Mouse (Mus musculus) lung, embryonic 14.5 days (tissue): ENCODE data around the gene Hoxa3. TPM values are rescaled to one million over a fixed set of nuclear protein-coding genes. Genes with fewer than 3 reads are reported as not detected.

Experiments used
- ATAC-seq: fragments of 200-750 bp; cut with Nextera tagmentation; 2 replicates; pipeline ENCODE4 v1.8.0; 2017; ENCODE audit warnings: mild to moderate bottlenecking, moderate TSS enrichment, moderate library complexity; ENCODE audit not compliant: insufficient read depth
- DNase-seq: peaks from one replicate; pipeline ENCODE4 v3.0.0-alpha.2; 2015
- H3K27ac ChIP-seq: fragments of 300-500 bp; sonication (generic); 2 replicates; pipeline ENCODE4 v1.5.1; 2014; ENCODE audit warnings: low read depth, mild to moderate bottlenecking, moderate library complexity
- H3K27me3 ChIP-seq: fragments of 300-500 bp; sonication (generic); 2 replicates; pipeline ENCODE4 v1.6.1; 2014; ENCODE audit warnings: low read length, control low read depth; ENCODE audit not compliant: insufficient read depth
- H3K36me3 ChIP-seq: fragments of 300-500 bp; sonication (generic); 2 replicates; pipeline ENCODE4 v1.6.1; 2014; ENCODE audit warnings: control low read depth; ENCODE audit not compliant: insufficient read depth
- H3K4me1 ChIP-seq: fragments of 300-500 bp; sonication (generic); 2 replicates; pipeline ENCODE4 v1.6.1; 2014; ENCODE audit warnings: antibody characterized with exemption, control low read depth; ENCODE audit not compliant: insufficient read depth
- H3K4me2 ChIP-seq: fragments of 300-500 bp; sonication (generic); 2 replicates; pipeline ENCODE4 v1.6.1; 2014; ENCODE audit warnings: mild to moderate bottlenecking
- H3K4me3 ChIP-seq: fragments of 300-500 bp; sonication (generic); 2 replicates; pipeline ENCODE4 v1.5.1; 2014; ENCODE audit warnings: low read depth, low read length
- H3K9ac ChIP-seq: fragments of 300-500 bp; sonication (generic); 2 replicates; pipeline ENCODE4 v1.6.1; 2014
- H3K9me3 ChIP-seq: fragments of 300-500 bp; sonication (generic); 2 replicates; pipeline ENCODE4 v1.6.1; 2016; ENCODE audit warnings: low read depth, low read length, control low read depth
- CTCF ChIP-seq: IDR thresholded peaks from 2 replicates; pipeline ENCODE4 v1.5.1; 2016; ENCODE audit warnings: antibody characterized with exemption, low read depth
- WGBS: fragments of 180-500 bp; shearing (Covaris S2); extraction: QIAGEN DNeasy Blood & Tissue Kit; methylation state at CpG from one replicate; pipeline ENCODE4 v1.1.7; 2014; 5-methylcytosine and 5-hydroxymethylcytosine counted together
- polyA plus RNA-seq: library from polyadenylated mRNA; unstranded; fragments of >200 nt; fragmentation: Nextera tagmentation; extraction: Ambion mirVana; gene quantifications from 2 replicates; pipeline ENCODE4 v1.2.1, GENCODE M21; 2014

The Hoxa3 gene
- polyA plus RNA-seq, 1 experiment from 2014 or later, result 11.3 TPM

- Histone ChIP-seq H3K4me2 (peak within 1 kb of the TSS; percentile 87), H3K36me3 (peaks cover 7% of the 10 kb centered on the region; the same call in 1 of the 2 replicates), H3K4me3 (peak within 1 kb of the TSS; percentile 70), H3K27ac (peak within 1 kb of the TSS; percentile 99), H3K9ac (peak within 1 kb of the TSS; percentile 96), H3K27me3 (peaks cover 25% of the 10 kb centered on the region), H3K9me3 (no peaks in the 10 kb centered on the region), H3K4me1 (peaks cover 25% of the 10 kb centered on the region)
- 1% methylated on average over 79 of the region's 102 CpGs for WGBS
- ATAC-seq (no peak), DNase-seq (peak; percentile 59)
- TF ChIP-seq CTCF, result no peak
Measured at GRCm38 (mm10) chr6:52190906-52191810, 22.0 kb downstream of the Hoxa3 start, which contains the start of gene Hoxa4. Hoxa4 (minus strand) TSS chr6:52191753.

- H3K4me2 ChIP-seq, result peak overlapping the region; percentile 87
- peak overlapping the region; percentile 70 for H3K4me3 ChIP-seq
- H3K9me3 ChIP-seq, result no peaks in the 10 kb centered on the region
- TF ChIP-seq CTCF, result peak; percentile 14; the same call in 1 of the 2 replicates
- ATAC-seq, result no peak
- H3K36me3 ChIP-seq, result peaks cover 7% of the 10 kb centered on the region; the same call in 1 of the 2 replicates
- peaks cover 31% of the 10 kb centered on the region for H3K27me3 ChIP-seq
- peak overlapping the region; percentile 99 for H3K27ac ChIP-seq
- H3K4me1 ChIP-seq, result peaks cover 26% of the 10 kb centered on the region
- WGBS, result 2% methylated on average over 23 of the region's 23 CpGs
- DNase-seq, result peak; percentile 68
- peak overlapping the region; percentile 96 for H3K9ac ChIP-seq
Measured at GRCm38 (mm10) chr6:52190410-52190809, 22.7 kb downstream of the Hoxa3 start.

GRCm38 (mm10) chr6:52189909-52190308, 23.2 kb downstream of the Hoxa3 start:
- 11% methylated on average over 8 of the region's 8 CpGs for WGBS
- no peak for ATAC-seq
- Histone ChIP-seq H3K4me1 (peaks cover 28% of the 10 kb centered on the region), H3K9me3 (no peaks in the 10 kb centered on the region), H3K4me2 (peak overlapping the region; percentile 87), H3K27ac (peak overlapping the region; percentile 99), H3K27me3 (peaks cover 34% of the 10 kb centered on the region), H3K4me3 (peak overlapping the region; percentile 70), H3K36me3 (peaks cover 6% of the 10 kb centered on the region; the same call in 1 of the 2 replicates), H3K9ac (peak overlapping the region; percentile 96)
- DNase-seq, result no peak
- no peak for TF ChIP-seq CTCF

GRCm38 (mm10) chr6:52189172-52189591, 24.0 kb downstream of the Hoxa3 start:
- TF ChIP-seq CTCF, result no peak
- Histone ChIP-seq H3K27me3 (peaks cover 36% of the 10 kb centered on the region), H3K4me2 (peak overlapping the region; percentile 87), H3K4me1 (peaks cover 28% of the 10 kb centered on the region), H3K27ac (peak overlapping the region; percentile 99), H3K9me3 (no peaks in the 10 kb centered on the region), H3K9ac (peak overlapping the region; percentile 96), H3K36me3 (peaks cover 3% of the 10 kb centered on the region; the same call in 1 of the 2 replicates), H3K4me3 (peak overlapping the region; percentile 70)
- DNase-seq (peak; percentile 94), ATAC-seq (peak; percentile 87)
- 8% methylated on average over 5 of the region's 5 CpGs for WGBS

- Histone ChIP-seq H3K9me3 (no peaks in the 10 kb centered on the region), H3K36me3 (peaks cover 3% of the 10 kb centered on the region; the same call in 1 of the 2 replicates), H3K4me2 (no peak overlapping the region), H3K4me1 (peaks cover 39% of the 10 kb centered on the region), H3K27ac (no peak overlapping the region), H3K9ac (no peak overlapping the region), H3K27me3 (peaks cover 43% of the 10 kb centered on the region), H3K4me3 (no peak overlapping the region)
- TF ChIP-seq CTCF, result peak; percentile 44
- ATAC-seq, result no peak
- peak; percentile 45 for DNase-seq
- 45% methylated on average over 1 of the region's 1 CpGs for WGBS
Measured at GRCm38 (mm10) chr6:52186500-52186899, 26.6 kb downstream of the Hoxa3 start.

GRCm38 (mm10) chr6:52185834-52186233, 27.3 kb downstream of the Hoxa3 start:
- H3K9ac ChIP-seq, result no peak overlapping the region
- DNase-seq, result no peak
- H3K36me3 ChIP-seq, result peaks cover 3% of the 10 kb centered on the region; the same call in 1 of the 2 replicates
- ATAC-seq, result no peak
- H3K4me1 ChIP-seq, result peaks cover 45% of the 10 kb centered on the region
- TF ChIP-seq CTCF, result no peak
- no peaks in the 10 kb centered on the region for H3K9me3 ChIP-seq
- WGBS, result 23% methylated on average over 3 of the region's 3 CpGs
- H3K27ac ChIP-seq, result peak overlapping the region; percentile 77; the same call in 1 of the 2 replicates
- peak overlapping the region; percentile 53 for H3K4me2 ChIP-seq
- no peak overlapping the region for H3K4me3 ChIP-seq
- H3K27me3 ChIP-seq, result peaks cover 45% of the 10 kb centered on the region

GRCm38 (mm10) chr6:52185222-52185621, 27.9 kb downstream of the Hoxa3 start:
- peaks cover 43% of the 10 kb centered on the region for H3K27me3 ChIP-seq
- peak overlapping the region; percentile 77 for H3K27ac ChIP-seq
- H3K4me3 ChIP-seq, result peak overlapping the region; percentile 13; the same call in 1 of the 2 replicates
- peak overlapping the region; percentile 53 for H3K4me2 ChIP-seq
- H3K36me3 ChIP-seq, result peaks cover 3% of the 10 kb centered on the region; the same call in 1 of the 2 replicates
- H3K9ac ChIP-seq, result peak overlapping the region; percentile 6; the same call in 1 of the 2 replicates
- ATAC-seq (no peak), DNase-seq (peak; percentile 90)
- 2% methylated on average over 19 of the region's 19 CpGs for WGBS
- peaks cover 46% of the 10 kb centered on the region for H3K4me1 ChIP-seq
- no peak for TF ChIP-seq CTCF
- H3K9me3 ChIP-seq, result no peaks in the 10 kb centered on the region
